Mouse (Mus musculus) G1E-ER4 (cell line): ENCODE results near the gene Bst2. TPM values are rescaled to one million over a fixed set of nuclear protein-coding genes. Genes with fewer than 3 reads are reported as not detected.

Experiments used
- GATA1 ChIP-seq: IDR thresholded peaks from one replicate; pipeline ENCODE4 v1.8.0; 2012; ENCODE audit warnings: low read length, inconsistent platforms
- polyA plus RNA-seq: library from polyadenylated mRNA; stranded (reverse); fragments of >175 nt; gene quantifications from 2 replicates; pipeline ENCODE4 v1.2.3, GENCODE M21; 2012

The Bst2 gene
- polyA plus RNA-seq, 1 experiment, result 18.8 TPM

GRCm38 (mm10) chr8:71535663-71536062, 1.6 kb downstream of the Bst2 start:
- TF ChIP-seq GATA1, result no peak

DNA sequence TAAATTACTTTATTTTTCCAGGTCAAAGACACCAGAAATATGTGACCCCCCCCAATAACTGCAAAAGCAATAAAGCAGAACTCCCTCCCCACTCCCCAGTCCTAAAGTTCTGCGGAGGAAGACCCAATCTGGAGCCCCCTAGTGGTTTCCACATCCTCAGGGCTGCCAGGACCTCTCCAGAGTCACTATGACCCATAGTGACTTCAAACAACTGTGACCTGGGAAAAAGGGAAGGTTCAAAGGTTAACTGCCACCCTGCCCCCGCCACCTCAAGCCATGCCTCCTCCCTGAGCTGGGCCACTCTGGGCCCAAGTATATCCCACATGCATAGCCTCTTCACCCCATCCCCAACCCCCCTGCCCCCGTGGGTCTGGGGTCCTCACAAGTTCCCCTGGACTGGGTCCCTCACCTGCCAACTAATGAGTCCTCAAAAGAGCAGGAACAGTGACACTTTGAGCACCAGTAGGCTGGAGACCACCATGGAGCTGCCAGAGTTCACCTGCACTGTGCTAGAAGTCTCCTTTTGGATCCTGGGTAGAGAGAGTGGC, 2.9 kb downstream of the Bst2 start:
- no peak for TF ChIP-seq GATA1

GRCm38 (mm10) chr8:71528362-71529073, 8.7 kb downstream of the Bst2 start:
- no peak for TF ChIP-seq GATA1

- TF ChIP-seq GATA1, result no peak
Measured at GRCm38 (mm10) chr8:71527162-71527870, 9.9 kb downstream of the Bst2 start.

- no peak for TF ChIP-seq GATA1
Measured at GRCm38 (mm10) chr8:71526272-71526671, 11.0 kb downstream of the Bst2 start.

GRCm38 (mm10) chr8:71525226-71526050, 11.8 kb downstream of the Bst2 start, which contains the start of gene Ccdc194:
TSS of gene Ccdc194 (minus strand) at chr8:71525711.
- TF ChIP-seq GATA1, result no peak

DNA sequence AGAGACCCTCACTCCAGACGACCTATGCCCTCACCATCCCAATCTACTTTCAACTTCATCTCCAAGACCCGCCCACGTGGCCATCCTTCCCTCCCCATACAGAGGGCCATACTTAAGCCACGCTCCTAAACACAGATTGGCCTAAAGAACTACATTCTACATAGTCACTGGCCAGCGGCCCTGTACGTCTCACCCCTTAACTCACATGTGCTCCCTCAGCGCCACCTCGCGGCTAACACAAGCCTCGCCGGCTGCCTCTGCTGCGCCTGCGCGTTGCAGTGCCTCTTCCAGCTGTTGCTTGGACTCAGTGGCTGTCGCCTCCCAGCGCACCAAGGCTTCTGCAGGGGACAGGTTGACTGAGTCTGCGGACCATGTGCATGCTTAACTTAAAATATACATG, 15.6 kb downstream of the Bst2 start:
- no peak for TF ChIP-seq GATA1

- no peak for TF ChIP-seq GATA1
Measured at GRCm38 (mm10) chr8:71516786-71517185, 20.5 kb downstream of the Bst2 start.

- TF ChIP-seq GATA1, result no peak
Measured at GRCm38 (mm10) chr8:71515043-71515442, 22.2 kb downstream of the Bst2 start.

DNA sequence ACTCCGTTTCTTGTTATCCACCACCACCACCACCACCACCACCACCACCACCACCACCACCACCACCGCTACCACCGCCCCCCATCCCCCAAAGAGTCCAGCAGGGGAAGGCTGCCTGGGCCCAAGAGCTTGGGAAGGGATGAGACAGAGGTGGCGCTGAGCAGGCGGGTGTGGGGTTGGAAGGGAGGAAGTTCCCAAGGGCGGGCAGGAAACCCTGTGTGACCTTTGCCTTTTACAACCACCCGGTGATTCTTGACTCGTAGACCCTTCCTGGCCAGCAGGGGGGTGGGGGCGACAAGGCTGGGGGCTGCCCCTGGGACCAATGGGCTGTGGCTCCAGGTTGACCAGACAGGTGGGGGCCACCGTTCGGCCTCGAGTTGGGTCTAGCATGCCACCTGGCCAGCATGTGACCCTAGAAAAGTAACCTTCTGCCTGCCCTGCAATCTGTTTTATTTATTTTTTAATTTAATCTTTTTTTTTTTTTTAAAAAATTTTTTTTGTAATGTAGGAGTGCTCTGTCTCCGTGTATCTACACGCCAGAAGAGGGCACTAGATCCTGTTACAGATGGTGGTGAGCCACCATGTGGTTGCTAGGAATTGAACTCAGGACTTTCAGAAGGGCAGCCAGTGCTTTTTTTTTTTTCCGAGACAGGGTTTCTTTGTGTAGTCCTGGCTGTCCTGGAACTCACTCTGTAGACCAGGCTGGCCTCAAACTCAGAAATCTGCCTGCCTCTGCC, 24.1 kb downstream of the Bst2 start:
- TF ChIP-seq GATA1, result no peak

DNA sequence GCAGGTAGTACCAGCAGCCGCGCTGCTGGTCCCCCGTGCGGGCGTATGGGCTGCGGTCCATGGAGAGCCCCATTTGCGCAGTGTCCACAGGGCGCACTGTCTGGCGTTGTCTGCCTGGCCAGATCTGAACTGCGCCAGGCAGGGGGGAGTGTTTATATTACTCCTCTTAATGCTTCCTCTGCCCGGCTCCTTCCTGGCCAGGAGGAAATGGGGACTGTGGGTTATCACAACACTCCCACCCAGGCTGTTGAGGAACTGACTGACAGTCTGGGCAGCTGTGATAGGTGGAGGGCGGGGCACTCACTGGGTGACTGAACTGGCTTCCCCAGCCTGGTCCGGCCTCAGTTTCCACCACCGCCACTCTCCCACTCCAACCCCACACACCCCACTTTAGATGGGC, 25.6 kb downstream of the Bst2 start, which contains the start of gene Plvap:
Gene Plvap, minus strand, starts transcription at position 109 of the 400 bp plus-strand sequence.
- no peak for TF ChIP-seq GATA1

DNA sequence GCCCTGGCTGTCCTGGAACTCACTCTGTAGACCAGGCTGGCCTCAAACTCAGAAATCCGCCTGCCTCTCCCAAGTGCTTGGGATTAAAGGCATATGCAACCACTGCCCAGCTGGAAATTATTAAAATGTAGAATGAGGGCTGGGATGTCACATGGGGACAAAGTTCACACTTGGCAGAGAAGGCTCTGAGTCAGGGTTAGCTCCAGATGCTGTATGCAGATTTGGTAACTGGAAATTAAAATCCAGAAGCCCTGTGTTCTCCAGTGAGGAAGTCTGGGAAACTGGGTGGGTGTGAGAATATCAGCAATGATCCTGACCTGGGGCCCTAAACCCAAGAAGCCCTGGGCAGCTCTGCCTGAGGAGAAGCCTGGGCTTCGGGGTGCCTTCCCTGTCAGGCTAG, 27.9 kb downstream of the Bst2 start:
- no peak for TF ChIP-seq GATA1

DNA sequence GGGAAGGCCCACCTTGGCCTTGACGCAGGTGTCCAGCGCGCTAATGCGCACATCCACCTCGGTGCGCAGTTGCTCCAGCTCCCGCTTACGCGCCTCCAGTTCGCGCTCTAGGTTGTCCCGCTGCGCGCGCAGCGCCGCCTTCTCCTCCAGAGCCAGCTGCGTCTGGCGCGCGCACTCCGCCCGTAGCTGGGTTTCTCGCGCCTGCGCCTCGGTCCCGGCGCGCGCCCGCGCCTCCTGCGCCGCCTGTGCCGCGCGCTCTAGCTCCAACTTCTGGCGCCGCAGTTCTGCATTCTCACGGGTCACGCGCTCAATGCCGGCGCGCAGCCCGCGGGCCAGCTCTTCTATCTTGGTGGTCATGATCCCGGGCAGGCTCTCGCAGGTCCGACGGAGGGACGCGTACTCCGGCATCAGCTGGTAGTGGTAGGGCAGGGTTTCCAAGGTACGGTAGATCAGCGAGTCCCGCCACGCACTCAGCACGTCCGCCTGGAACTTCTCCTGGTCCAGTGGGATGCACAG, 29.6 kb downstream of the Bst2 start:
- TF ChIP-seq GATA1, result no peak

- TF ChIP-seq GATA1, result no peak
Measured at GRCm38 (mm10) chr8:71505979-71506378, 31.3 kb downstream of the Bst2 start.

DNA sequence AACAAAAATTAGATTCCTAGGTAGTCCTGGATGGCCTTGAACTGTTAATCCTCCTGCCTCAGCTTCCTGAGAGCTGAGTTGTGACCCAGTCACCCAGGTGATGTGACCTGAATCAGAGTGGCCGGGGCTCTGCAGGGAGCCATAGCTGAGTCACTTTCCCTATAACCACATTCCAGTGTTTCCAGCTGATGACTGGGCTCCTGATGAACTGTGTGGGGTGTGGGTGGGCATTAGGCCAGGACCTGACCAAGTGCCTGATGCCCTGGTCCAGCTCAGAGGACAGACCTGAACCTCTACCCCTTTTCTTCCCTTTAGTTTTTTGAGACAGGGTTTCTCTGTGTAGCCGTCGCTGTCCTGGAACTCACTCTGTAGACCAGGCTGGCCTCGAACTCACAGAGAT, 31.9 kb downstream of the Bst2 start:
- no peak for TF ChIP-seq GATA1
